Mouse (Mus musculus): ENCODE results near the gene Dnmbp. TPM values are rescaled to one million over a fixed set of nuclear protein-coding genes. Genes with fewer than 3 reads are reported as not detected.

The Dnmbp gene
- 14.7 and 16.9 TPM in 2 replicates for polyA plus RNA-seq (2012; rRNA removed)

GRCm38 (mm10) chr19:43939769-43940689 lies at the start of gene Dnmbp:
Dnmbp (minus strand) TSS chr19:43940191.

GRCm38 (mm10) chr19:43986069-43986794 lies 46.2 kb upstream of the Dnmbp start, which contains the start of gene Cpn1:
Cpn1 (minus strand) TSS chr19:43986556.

Other genes with a start within 250 kb of the Dnmbp start
- 4.7 and 6.4 TPM in 2 replicates for gene Cutc, start 187.2 kb downstream of the Dnmbp start, polyA plus RNA-seq (2012; rRNA removed)
- 15.0 and 17.5 TPM in 2 replicates for gene Cox15, start 187.2 kb downstream of the Dnmbp start, polyA plus RNA-seq (2012; rRNA removed)
- gene Abcc2, start 158.0 kb downstream of the Dnmbp start, polyA plus RNA-seq (2012; rRNA removed) = 0.07 and 0.14 TPM in 2 replicates
- gene Cpn1, start 46.4 kb upstream of the Dnmbp start, polyA plus RNA-seq (2012; rRNA removed) = 0.15 and 0.16 TPM in 2 replicates
- gene Cyp2c23, start 89.0 kb upstream of the Dnmbp start, polyA plus RNA-seq (2012; rRNA removed) = 0.05 TPM in 2 replicates
- 21.8 and 23.1 TPM in 2 replicates for gene Erlin1, start 129.6 kb upstream of the Dnmbp start, polyA plus RNA-seq (2012; rRNA removed)
- 119 and 127 TPM in 2 replicates for gene Chuk, start 167.3 kb upstream of the Dnmbp start, polyA plus RNA-seq (2012; rRNA removed)
- gene Cwf19l1, start 195.7 kb upstream of the Dnmbp start, polyA plus RNA-seq (2012; rRNA removed) = 31.1 and 32.5 TPM in 2 replicates
- gene Bloc1s2, start 206.3 kb upstream of the Dnmbp start, polyA plus RNA-seq (2012; rRNA removed) = 120 and 145 TPM in 2 replicates